Mouse (Mus musculus) liver, postnatal 0 days (tissue): Measurements from ENCODE around the gene Pex7.

Experiments used
- CTCF ChIP-seq: sonication (generic); IDR thresholded peaks from 2 replicates; pipeline ENCODE4 v1.5.1; 2016; ENCODE audit warnings: antibody characterized with exemption, low read depth
- EP300 ChIP-seq: IDR thresholded peaks from 2 replicates; pipeline ENCODE4 v1.6.1; 2016; ENCODE audit warnings: antibody characterized with exemption, low read depth, mild to moderate bottlenecking

GRCm38 (mm10) chr10:19949106-19949505 is 41.6 kb upstream of the Pex7 start:
- TF ChIP-seq CTCF (no peak), EP300 (no peak)
